Mouse (Mus musculus) urinary bladder, adult 2 months (tissue): ENCODE results near the gene Rps24. TPM values are rescaled to one million over a fixed set of nuclear protein-coding genes. Genes with fewer than 3 reads are reported as not detected.

ENCODE experiments used
- DNase-seq: peaks from one replicate; pipeline ENCODE4 v3.0.0; 2022; ENCODE audit warnings: low spot score
- polyA plus RNA-seq: library from polyadenylated mRNA; depleted of rRNA; stranded (reverse); fragments of >200 nt; gene quantifications from 2 replicates; pipeline ENCODE4 v1.2.3, GENCODE M21; 2012; rRNA removed

Rps24 gene
- polyA plus RNA-seq, 1 experiment, result 3,174 TPM

- no peak for DNase-seq
These were observed 25.7 kb downstream of the Rps24 start for GRCm38 (mm10) chr14:24512527-24513161.

DNA sequence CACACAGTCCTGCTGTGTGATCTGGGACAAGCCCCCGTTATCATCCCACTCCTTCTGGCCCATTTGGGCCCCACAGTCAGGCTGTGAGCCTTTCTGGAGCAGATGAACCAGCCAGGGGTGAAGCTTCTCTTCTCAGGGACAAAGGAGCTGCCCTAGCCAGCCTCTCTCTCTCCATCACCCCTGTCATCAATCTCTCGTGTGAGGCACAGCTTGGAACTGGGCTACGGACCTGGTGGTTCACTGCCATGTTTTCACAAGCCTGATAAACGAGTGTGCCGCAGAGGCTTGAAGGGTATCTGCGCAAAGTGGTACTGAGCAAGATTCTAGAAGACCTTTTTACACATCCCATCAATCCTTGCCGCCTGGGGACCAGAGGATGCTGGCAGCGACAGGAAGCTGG lies 34.7 kb downstream of the Rps24 start:
- DNase-seq, result no peak

GRCm38 (mm10) chr14:24525137-24525536 lies 38.2 kb downstream of the Rps24 start:
- no peak for DNase-seq

- DNase-seq, result no peak
These were observed 38.9 kb downstream of the Rps24 start for GRCm38 (mm10) chr14:24525677-24526415.

GRCm38 (mm10) chr14:24526440-24526839 lies 39.5 kb downstream of the Rps24 start:
- no peak for DNase-seq

DNA sequence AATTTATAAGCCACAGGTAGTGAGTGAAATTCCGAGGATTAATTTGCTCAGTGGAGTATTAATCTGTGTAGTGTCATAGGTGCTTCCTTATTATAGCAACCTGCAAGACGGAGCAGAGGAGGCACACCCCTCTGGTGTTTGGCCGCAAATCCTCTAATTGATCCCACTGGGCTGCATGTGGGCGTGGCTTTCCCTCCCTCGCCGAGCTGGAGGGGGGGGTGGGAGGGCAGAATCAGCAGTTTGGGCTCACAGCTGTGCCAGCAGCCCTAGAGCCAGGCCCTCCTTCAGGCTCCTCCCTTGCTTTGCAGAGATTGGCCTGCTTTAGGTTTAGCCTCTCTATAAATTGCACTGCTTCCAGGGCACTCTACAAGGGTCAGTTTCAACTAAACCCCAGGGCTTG lies 43.3 kb downstream of the Rps24 start:
- no peak for DNase-seq

DNA sequence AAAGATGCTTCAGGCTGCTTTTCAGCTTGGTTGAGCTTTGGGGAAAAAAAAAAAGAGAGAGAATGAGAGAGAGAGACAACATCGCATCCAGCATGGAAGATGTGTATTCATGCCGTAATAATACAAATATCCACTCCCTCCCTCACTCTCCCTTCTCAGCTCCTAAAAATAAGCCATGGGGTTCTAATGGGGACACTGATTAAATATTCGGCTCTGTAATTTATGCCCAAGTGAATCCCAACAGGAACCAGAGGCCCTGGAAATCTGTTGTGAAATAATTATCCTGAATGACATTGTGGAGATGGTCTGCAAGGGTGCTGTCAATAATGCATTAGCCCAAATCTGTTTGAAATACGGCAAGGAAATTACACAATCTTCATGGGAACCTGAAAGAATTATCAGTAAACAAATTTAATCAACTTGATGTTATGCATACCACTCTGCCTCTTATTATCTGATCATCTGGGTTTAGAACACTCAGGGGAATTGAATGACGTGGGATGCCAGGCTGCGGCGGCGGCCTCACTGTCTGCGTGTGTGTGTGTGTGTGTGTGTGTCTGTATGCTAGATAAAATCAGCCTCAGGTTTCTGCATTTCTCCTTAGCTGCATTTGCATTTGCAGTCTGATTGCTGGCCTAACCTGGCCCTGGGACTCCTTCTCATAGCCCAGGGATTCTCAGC lies 48.1 kb downstream of the Rps24 start:
- DNase-seq, result no peak

DNA sequence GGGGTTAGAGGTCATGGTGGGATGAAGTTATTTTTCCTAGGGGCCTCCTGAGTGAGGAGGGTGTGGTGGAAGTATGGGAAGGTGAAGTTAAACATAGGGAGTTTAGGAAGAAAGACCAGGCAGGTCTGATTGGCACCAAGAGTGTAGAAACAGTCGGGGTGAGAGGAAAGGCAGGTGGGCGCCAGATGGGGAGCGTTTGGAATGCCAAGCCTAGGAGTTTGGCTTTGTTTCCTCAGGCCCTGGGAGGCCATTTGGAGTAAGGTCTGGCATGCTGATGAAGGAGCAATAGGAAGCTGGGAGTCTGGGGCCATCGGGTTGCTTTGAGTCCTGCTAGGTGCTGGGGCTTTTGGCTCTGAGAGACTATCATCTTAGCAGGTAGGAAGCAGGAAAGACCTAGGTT lies 56.0 kb downstream of the Rps24 start:
- no peak for DNase-seq

DNA sequence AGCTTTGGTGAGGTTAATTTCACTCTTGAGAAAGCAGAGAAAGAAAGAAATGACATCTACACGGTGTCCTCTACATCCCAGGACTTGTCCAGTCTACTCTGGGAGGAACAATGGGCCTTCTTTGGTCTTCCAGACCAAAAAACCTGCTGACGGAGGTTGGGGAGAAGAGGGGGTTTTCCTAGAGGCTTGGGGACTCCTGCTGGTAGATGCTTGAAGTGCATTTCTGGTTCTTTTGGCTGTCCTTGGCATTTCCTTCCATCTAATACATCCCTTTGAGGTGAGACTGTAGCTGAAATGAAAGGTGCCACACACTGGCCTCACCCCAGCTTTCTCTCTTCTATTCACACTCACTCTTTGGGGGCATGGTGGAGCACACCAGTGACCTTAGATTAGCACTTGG lies 57.1 kb downstream of the Rps24 start:
- no peak for DNase-seq

Other genes starting within 250 kb of the Rps24 start
- 19.2 and 24.0 TPM in 2 replicates for gene Dlg5, start 241.2 kb upstream of the Rps24 start, polyA plus RNA-seq
- not detected in 2 replicates for gene E330034G19Rik, start 193.9 kb upstream of the Rps24 start, polyA plus RNA-seq
- 11.4 and 12.7 TPM in 2 replicates for gene Polr3a, start 67 bp upstream of the Rps24 start, polyA plus RNA-seq